Mouse (Mus musculus) MEL (cell line): ENCODE measurements around the gene Hsp90ab1. TPM values are rescaled to one million over a fixed set of nuclear protein-coding genes. Genes with fewer than 3 reads are reported as not detected.

Source experiments
- DNase-seq: peaks from one replicate; pipeline ENCODE4 v3.0.0; 2011; ENCODE audit warnings: low read depth, low spot score
- H3K27ac ChIP-seq: 2 replicates; pipeline ENCODE4 v1.5.1; 2012; ENCODE audit warnings: low read depth, mild to moderate bottlenecking, control low read depth, low read length, moderate library complexity; ENCODE audit not compliant: control insufficient read depth
- H3K27me3 ChIP-seq, 2 experiments: fragments of 150-350 bp in 1 of 2; sonication (generic) in 1 of 2; 2 replicates each; pipeline ENCODE4 v1.6.1; 2012; ENCODE audit warnings: low read length in 2 of 2, mild to moderate bottlenecking in 2 of 2, improper control_type of control experiment in 1 of 2, moderate library complexity in 1 of 2; ENCODE audit not compliant: insufficient read depth in 2 of 2, control insufficient read depth in 1 of 2
- H3K36me3 ChIP-seq, 2 experiments: 2 replicates each; pipeline ENCODE4 v1.6.1; 2012 to 2014; ENCODE audit warnings: low read length in 2 of 2, improper control_type of control experiment in 1 of 2, inconsistent platforms in 1 of 2, mild to moderate bottlenecking in 1 of 2; ENCODE audit not compliant: insufficient read depth in 2 of 2, control insufficient read depth in 1 of 2
- H3K4me1 ChIP-seq, 2 experiments: fragments of 150-350 bp in 1 of 2; sonication (generic) in 1 of 2; 2 replicates each; pipeline ENCODE4 v1.6.1; 2012; ENCODE audit warnings: low read length in 2 of 2, improper control_type of control experiment in 1 of 2, mild to moderate bottlenecking in 1 of 2; ENCODE audit not compliant: insufficient read depth in 2 of 2, control insufficient read depth in 1 of 2
- H3K4me3 ChIP-seq, 2 experiments: fragments of 150-350 bp in 1 of 2; sonication (generic) in 1 of 2; 2 replicates each; pipeline ENCODE4 v1.5.1; 2012; ENCODE audit warnings: low read depth in 2 of 2, low read length in 2 of 2, mild to moderate bottlenecking in 2 of 2, moderate library complexity in 2 of 2, control low read depth in 1 of 2, improper control_type of control experiment in 1 of 2; ENCODE audit not compliant: control insufficient read depth in 1 of 2, insufficient read depth in 1 of 2
- H3K79me2 ChIP-seq: 2 replicates; pipeline ENCODE4 v1.6.1; 2012; ENCODE audit warnings: mild to moderate bottlenecking, low read length, moderate library complexity; ENCODE audit not compliant: control insufficient read depth, poor library complexity, insufficient read depth
- H3K9ac ChIP-seq: 2 replicates; pipeline ENCODE4 v1.6.1; 2012; ENCODE audit warnings: low read depth, mild to moderate bottlenecking, control low read depth, low read length, moderate library complexity; ENCODE audit not compliant: control insufficient read depth, poor library complexity, severe bottlenecking
- H3K9me3 ChIP-seq: fragments of 150-350 bp; sonication (generic); replicated peaks from 2 replicates; pipeline ENCODE4 v1.6.1; 2012; ENCODE audit warnings: mild to moderate bottlenecking, low read length, improper control_type of control experiment, moderate library complexity; ENCODE audit not compliant: insufficient read depth
- CHD1 ChIP-seq: IDR thresholded peaks from 2 replicates; pipeline ENCODE4 v1.6.1; 2012; ENCODE audit warnings: low read depth, mild to moderate bottlenecking, inconsistent platforms, low read length, improper control_type of control experiment
- CTCF ChIP-seq, 3 experiments: IDR thresholded peaks in 2 of 3; conservative IDR thresholded peaks in 1 of 3; 2 replicates each; pipeline ENCODE4 v1.5.1; 2011 to 2012; ENCODE audit warnings: low read length in 3 of 3, low read depth in 2 of 3, mild to moderate bottlenecking in 2 of 3, improper control_type of control experiment in 1 of 3, inconsistent platforms in 1 of 3, mixed read lengths in 1 of 3, moderate library complexity in 1 of 3; ENCODE audit not compliant: control insufficient read depth in 1 of 3, insufficient read depth in 1 of 3, poor library complexity in 1 of 3, severe bottlenecking in 1 of 3
- E2F4 ChIP-seq: IDR thresholded peaks from 2 replicates; pipeline ENCODE4 v1.6.1; 2011; ENCODE audit warnings: low read depth, low read length, improper control_type of control experiment, borderline replicate concordance
- ELF1 ChIP-seq: IDR thresholded peaks from 2 replicates; pipeline ENCODE4 v1.6.1; 2014; ENCODE audit warnings: low read depth, mild to moderate bottlenecking, inconsistent platforms, low read length, improper control_type of control experiment, moderate library complexity
- EP300 ChIP-seq, 2 experiments: IDR thresholded peaks; 2 replicates each; pipeline ENCODE4 v1.6.1; 2011; ENCODE audit warnings: improper control_type of control experiment in 2 of 2, low read length in 2 of 2, low read depth in 1 of 2, mild to moderate bottlenecking in 1 of 2
- ETS1 ChIP-seq: IDR thresholded peaks from 2 replicates; pipeline ENCODE4 v1.6.1; 2012; ENCODE audit warnings: low read depth, mild to moderate bottlenecking, inconsistent platforms, low read length, improper control_type of control experiment, moderate library complexity
- GATA1 ChIP-seq: IDR thresholded peaks from 2 replicates; pipeline ENCODE4 v1.6.1; 2011; ENCODE audit warnings: low read depth, low read length, improper control_type of control experiment
- HCFC1 ChIP-seq: IDR thresholded peaks from 2 replicates; pipeline ENCODE4 v1.6.1; 2012; ENCODE audit warnings: low read depth, mild to moderate bottlenecking, inconsistent platforms, low read length, improper control_type of control experiment, moderate library complexity
- MAZ ChIP-seq: IDR thresholded peaks from 2 replicates; pipeline ENCODE4 v1.6.1; 2012; ENCODE audit warnings: low read depth, mild to moderate bottlenecking, inconsistent platforms, low read length, improper control_type of control experiment
- NELFE ChIP-seq: IDR thresholded peaks from 2 replicates; pipeline ENCODE4 v1.6.1; 2011; ENCODE audit warnings: low read depth, low read length, improper control_type of control experiment
- NRF1 ChIP-seq: IDR thresholded peaks from 2 replicates; pipeline ENCODE4 v1.6.1; 2014; ENCODE audit warnings: low read depth, mild to moderate bottlenecking, inconsistent platforms, low read length, improper control_type of control experiment, moderate library complexity; ENCODE audit not compliant: poor library complexity, insufficient read depth, severe bottlenecking
- SIN3A ChIP-seq: IDR thresholded peaks from 2 replicates; pipeline ENCODE4 v1.6.1; 2012; ENCODE audit warnings: low read length, improper control_type of control experiment, inconsistent platforms
- SMC3 ChIP-seq: IDR thresholded peaks from 2 replicates; pipeline ENCODE4 v1.6.1; 2011; ENCODE audit warnings: low read depth, low read length, improper control_type of control experiment
- TAL1 ChIP-seq: IDR thresholded peaks from 2 replicates; pipeline ENCODE4 v1.6.1; 2012; ENCODE audit warnings: mild to moderate bottlenecking, inconsistent platforms, low read length, moderate library complexity, mixed read lengths
- USF2 ChIP-seq, 2 experiments: IDR thresholded peaks; 2 replicates each; pipeline ENCODE4 v1.6.1; 2011 to 2012; ENCODE audit warnings: improper control_type of control experiment in 2 of 2, low read length in 2 of 2, borderline replicate concordance in 1 of 2, inconsistent platforms in 1 of 2, low read depth in 1 of 2, mild to moderate bottlenecking in 1 of 2; ENCODE audit not compliant: insufficient read depth in 1 of 2
- polyA plus RNA-seq, 2 experiments: library from polyadenylated mRNA; stranded (reverse) in 1 of 2; unstranded in 1 of 2; fragments of >175 nt in 1 of 2; fragments of >200 nt in 1 of 2; gene quantifications; 2 replicates each; pipeline versions ENCODE4 v1.2.1 to v1.2.4; 2012; ENCODE audit warnings: low replicate concordance in 2 of 2, low read depth in 1 of 2; ENCODE audit not compliant: insufficient read length in 2 of 2, insufficient read depth in 1 of 2, missing spikeins in 1 of 2
- total RNA-seq: library from RNA; depleted of rRNA; stranded (reverse); fragments of 300-350 nt; gene quantifications from 2 replicates; pipeline ENCODE4 v1.2.3, GENCODE M21; 2012

Hsp90ab1 gene
- total and polyA plus RNA-seq, 3 experiments: 1,032 to 27,726 (median 4,130) TPM

- TF ChIP-seq E2F4: no peak
- no peak for TF ChIP-seq GATA1
- TF ChIP-seq CHD1: 0 out of 2 replicates have a peak, but pooled peaks have one; percentile 89
- peak; percentile 37; the same call in 1 of the 2 replicates for TF ChIP-seq TAL1
- TF ChIP-seq MAZ: peak; percentile 62; the same call in 1 of the 2 replicates
- TF ChIP-seq CTCF (IDR thresholded peaks at IDR 0.05 in 2 of 3, conservative IDR thresholded peaks at IDR 0.05 in 1 of 3; ENCODE audit: control insufficient read depth in 1 of 3, insufficient read depth in 1 of 3, low read depth in 2 of 3, low read length in 3 of 3, poor library complexity in 1 of 3, severe bottlenecking in 1 of 3): no peak
- TF ChIP-seq HCFC1: 0 out of 2 replicates have a peak, but pooled peaks have one; percentile 39
Observed at GRCm38 (mm10) chr17:45619386-45620256, 46.5 kb upstream of the Hsp90ab1 start (continued).

DNA sequence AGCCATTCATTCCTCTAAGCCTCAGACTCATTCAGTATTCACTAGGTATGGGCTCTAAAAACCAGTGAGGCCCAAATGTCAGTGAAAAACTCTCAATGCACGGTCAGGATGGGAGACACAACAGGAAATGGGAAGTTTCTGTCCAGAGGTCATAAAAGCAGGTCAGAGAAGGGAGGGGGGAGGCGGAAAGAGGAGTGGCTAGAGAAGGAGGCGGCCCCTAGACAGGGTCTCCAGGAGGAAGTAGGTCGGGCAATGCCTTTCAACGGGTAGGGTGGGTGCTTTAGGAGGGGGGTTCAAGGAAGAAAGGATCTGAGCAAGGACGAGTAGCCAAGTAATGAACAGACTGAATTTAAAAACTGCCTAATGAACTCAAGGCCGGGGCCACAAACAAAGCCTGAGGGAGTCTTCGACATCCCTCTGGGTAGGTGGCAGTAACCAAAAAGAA, 45.9 kb upstream of the Hsp90ab1 start:
- Histone ChIP-seq H3K79me2 (no peaks in the 10 kb centered on the region), H3K4me1 (peaks cover 0 to 10% of the 10 kb centered on the region in 2 experiments), H3K9ac (peak overlapping the region; percentile 66), H3K9me3 (no peaks in the 10 kb centered on the region), H3K4me3 (peak overlapping the region; percentile 50 to 84), H3K27ac (peak overlapping the region; percentile 36), H3K27me3 (no peaks in the 10 kb centered on the region), H3K36me3 (peaks cover 0 to 5% of the 10 kb centered on the region in 2 experiments; a peak in 2 of 4 replicates)
- DNase-seq: peak; percentile 61
- TF ChIP-seq NELFE (peak; percentile 45; the same call in 1 of the 2 replicates), ELF1 (peak; percentile 33; the same call in 1 of the 2 replicates), SMC3 (no peak), EP300 (IDR thresholded peaks at IDR 0.05; ENCODE audit: low read depth in 1 of 2, low read length in 2 of 2) (0 out of 4 replicates have a peak, but pooled peaks of 1 of the 2 experiments have one; percentile 10), SIN3A (0 out of 2 replicates have a peak, but pooled peaks have one; percentile 10), HCFC1 (peak; percentile 51; the same call in 1 of the 2 replicates), USF2 (IDR thresholded peaks at IDR 0.05; ENCODE audit: borderline replicate concordance in 1 of 2, insufficient read depth in 1 of 2, low read depth in 1 of 2, low read length in 2 of 2) (no peak), MAZ (peak; percentile 71)

DNA sequence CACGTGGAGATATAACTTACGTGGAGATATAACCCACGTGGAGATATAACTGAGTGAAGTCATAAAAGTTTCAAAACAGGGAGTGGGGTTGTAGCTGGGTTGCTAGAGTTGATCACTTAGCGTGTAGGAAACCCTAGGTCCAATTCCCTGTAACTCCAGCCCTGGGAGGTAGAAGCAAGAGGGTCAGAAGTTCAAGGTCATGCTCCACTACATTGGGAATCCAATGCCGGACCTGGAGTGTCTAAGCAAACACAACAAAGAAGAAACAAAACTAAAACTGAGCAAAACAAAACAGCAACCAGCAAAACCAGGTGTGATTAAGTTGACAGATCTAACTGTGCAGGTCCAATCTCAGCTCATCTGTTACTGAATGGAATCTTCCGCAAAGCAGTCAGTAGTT, 44.6 kb upstream of the Hsp90ab1 start:
- H3K4me3 ChIP-seq: no peak overlapping the region
- no peak overlapping the region for H3K27ac ChIP-seq
- H3K9ac ChIP-seq: no peak overlapping the region
- no peaks in the 10 kb centered on the region for H3K79me2 ChIP-seq
- H3K9me3 ChIP-seq: no peaks in the 10 kb centered on the region
- DNase-seq: no peak
- H3K36me3 ChIP-seq: peaks cover 0 to 7% of the 10 kb centered on the region in 2 experiments; a peak in 2 of 4 replicates
- TF ChIP-seq NRF1 (no peak), ETS1 (no peak)
- H3K27me3 ChIP-seq: no peaks in the 10 kb centered on the region
- H3K4me1 ChIP-seq: peaks cover 2 to 13% of the 10 kb centered on the region in 2 experiments
